Mouse (Mus musculus): Measurements from ENCODE around the gene Dusp1.
A peak's percentile ranks its signal among the peaks of the same experiment; 100 is the strongest.

The Dusp1 gene

GRCm38 (mm10) chr17:26561651-26562181 lies at the start of gene Dusp1:
Dusp1 (minus strand) TSS chr17:26562128.
- DNase-seq (ENCODE audit: low read depth, low spot score): peak; percentile 10

DNA sequence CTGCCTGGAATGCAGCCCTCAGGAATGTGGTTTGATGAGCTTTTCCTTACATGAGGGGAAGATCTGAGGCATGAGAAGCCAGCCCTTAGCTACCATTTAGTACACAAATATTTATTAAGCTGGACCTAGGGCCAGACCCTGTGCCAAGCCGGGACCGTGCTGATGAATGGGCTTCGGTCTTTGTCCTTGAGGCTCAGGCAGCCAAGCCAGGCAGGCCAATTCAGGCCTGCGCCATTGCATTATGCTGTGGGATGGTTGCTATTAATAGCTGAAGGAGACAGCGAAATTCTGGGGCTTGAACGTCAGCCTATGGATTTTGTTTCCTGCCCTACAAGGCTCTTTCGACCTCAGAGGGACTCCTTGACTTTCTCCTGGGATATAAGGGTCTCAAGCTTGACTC lies 49.4 kb upstream of the Dusp1 start:
- DNase-seq (ENCODE audit: low read depth, low spot score): no peak

DNA sequence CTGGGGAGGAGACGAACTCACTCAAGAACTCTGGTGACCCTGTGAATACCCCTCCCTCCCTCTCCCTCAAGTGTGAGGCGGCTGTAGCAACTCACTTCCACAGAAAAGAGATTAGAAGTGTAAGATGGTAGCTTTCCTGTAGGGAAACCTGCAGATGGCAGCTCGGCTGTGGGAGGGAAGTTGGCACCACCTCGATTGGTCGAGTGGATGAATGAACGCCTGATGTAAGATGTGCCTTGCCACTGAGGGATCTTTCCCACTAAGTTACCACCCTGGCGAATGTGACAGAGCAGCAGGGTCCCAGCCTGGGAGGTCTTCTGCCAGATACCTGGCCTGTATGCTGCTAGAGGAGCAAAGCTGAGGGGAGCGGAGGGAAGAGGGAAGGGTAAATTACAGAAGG lies 47.9 kb upstream of the Dusp1 start:
- DNase-seq (ENCODE audit: low read depth, low spot score): no peak

DNA sequence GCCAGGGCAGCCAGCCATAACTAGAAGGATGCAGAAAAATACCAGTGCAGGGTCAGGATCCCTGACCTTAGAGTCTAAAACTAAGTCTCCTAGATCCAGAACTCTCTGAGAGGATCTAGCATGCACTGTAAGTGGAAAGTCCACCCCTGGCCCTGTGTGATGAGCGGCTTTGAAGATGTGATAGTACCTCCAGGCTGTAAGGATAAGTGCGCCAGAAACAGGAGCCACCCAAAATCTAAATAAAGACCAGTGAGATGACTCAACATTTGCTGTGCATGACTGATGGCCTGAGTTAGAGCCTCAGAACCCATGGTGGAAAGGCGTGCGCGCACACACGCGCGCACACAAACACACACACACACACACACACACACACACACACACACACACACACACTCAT lies 46.9 kb upstream of the Dusp1 start:
- no peak for DNase-seq (ENCODE audit: low read depth, low spot score)

- no peak for DNase-seq (ENCODE audit: low read depth, low spot score)
Measured at GRCm38 (mm10) chr17:26608348-26608747, 46.4 kb upstream of the Dusp1 start.

DNA sequence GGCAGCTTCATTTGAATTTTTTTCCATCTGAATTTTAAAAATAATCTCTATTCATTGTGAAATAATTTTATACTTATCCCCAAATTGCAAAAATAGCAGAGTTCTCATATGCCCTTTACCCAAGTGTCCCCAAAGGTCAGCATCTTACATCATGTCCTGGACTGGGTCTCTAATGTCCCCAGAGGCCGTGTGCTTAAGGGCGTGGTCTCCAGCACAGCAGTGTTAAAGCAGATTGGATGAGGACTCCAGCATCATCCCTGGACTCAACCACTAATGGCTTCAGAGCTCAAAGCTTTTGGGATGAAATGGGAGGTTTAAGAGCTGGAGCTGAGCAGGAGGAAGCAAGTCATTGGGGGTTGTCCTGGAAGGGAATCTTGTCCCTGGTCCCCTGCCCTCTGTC lies 44.6 kb upstream of the Dusp1 start:
- DNase-seq (ENCODE audit: low read depth, low spot score): no peak

DNA sequence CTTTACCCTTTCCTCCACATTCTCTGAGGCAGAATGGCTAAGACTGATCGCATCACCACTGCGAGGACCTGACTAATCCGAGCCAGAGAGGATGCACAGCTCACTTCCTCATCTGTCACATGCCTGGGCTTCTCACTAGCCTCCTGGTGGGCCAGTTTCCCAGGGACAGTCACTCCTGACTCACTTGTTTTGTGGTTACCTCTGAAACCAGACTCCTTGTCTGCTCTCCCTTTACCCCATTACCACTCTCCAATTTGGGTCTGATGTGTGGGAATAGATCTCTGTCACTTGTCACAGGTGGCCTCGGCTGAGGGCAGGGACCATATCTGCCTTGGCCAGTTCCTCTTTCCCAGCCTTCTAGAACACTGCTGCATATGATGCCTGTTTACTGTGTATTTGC lies 43.7 kb upstream of the Dusp1 start:
- no peak for DNase-seq (ENCODE audit: low read depth, low spot score)

GRCm38 (mm10) chr17:26603311-26603710 lies 41.4 kb upstream of the Dusp1 start:
- DNase-seq (ENCODE audit: low read depth, low spot score): no peak

- no peak for DNase-seq (ENCODE audit: low read depth, low spot score)
Measured at GRCm38 (mm10) chr17:26602371-26602885, 40.5 kb upstream of the Dusp1 start.

DNA sequence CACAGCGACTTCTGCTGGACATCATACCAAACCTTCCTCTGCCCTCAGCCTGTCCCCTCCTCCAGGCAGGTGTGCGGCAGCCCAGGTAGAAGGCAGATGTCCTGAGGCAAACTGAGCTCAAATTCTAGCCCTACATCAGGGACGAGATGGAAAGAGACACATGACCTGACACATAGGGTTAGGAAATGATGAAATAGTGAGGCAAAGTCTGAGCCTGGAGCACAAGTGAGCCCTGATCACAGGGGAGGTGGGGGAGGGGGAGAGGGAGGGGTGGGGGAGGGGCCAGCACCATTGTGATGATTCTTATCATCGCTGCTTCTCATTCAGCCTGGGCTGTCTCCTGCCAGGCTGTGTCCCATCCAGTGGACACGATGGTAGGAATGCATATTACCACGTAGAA lies 40.0 kb upstream of the Dusp1 start:
- DNase-seq (ENCODE audit: low read depth, low spot score): no peak

DNA sequence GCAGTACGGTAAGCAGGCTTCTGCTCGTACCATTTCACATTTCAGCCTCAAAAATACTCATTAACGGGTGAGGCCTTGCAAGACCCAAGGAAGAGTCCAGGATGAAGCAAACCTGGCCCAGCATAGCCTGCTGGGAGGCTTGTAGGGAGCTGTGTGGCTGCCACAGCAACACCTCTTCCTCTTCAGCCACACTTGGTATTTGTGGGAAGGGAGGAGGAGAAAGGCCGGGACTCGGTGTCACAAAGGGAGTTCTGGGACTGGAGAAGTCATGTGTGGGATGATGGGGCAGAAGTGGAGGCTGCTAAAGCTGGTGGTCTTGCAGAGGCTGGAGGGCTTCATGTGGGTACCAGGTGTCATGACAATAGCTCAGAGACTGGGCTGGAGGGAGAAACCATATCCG lies 39.6 kb upstream of the Dusp1 start:
- no peak for DNase-seq (ENCODE audit: low read depth, low spot score)

- no peak for DNase-seq (ENCODE audit: low read depth, low spot score)
Measured at GRCm38 (mm10) chr17:26600913-26601447, 39.1 kb upstream of the Dusp1 start.

DNA sequence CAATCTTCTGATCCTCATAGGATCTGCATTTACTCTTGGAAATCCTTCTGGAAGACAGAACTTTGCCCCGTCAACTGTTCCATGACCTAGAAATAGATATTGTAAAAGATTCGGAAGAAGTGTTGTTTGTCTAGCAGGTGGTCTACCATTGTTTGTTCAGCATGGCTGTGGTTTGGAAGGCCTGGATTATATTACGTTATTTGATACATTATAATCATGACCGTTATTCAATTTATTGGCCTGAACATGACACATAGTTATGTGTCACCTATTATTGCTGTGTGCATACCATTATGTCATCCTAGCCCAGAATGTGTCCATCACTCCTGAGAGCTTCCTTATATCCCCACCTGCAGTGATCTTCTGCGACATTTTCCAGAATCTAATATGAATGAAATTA lies 36.9 kb upstream of the Dusp1 start:
- no peak for DNase-seq (ENCODE audit: low read depth, low spot score)

- no peak for DNase-seq (ENCODE audit: low read depth, low spot score)
Measured at GRCm38 (mm10) chr17:26596856-26597481, 35.0 kb upstream of the Dusp1 start.

DNA sequence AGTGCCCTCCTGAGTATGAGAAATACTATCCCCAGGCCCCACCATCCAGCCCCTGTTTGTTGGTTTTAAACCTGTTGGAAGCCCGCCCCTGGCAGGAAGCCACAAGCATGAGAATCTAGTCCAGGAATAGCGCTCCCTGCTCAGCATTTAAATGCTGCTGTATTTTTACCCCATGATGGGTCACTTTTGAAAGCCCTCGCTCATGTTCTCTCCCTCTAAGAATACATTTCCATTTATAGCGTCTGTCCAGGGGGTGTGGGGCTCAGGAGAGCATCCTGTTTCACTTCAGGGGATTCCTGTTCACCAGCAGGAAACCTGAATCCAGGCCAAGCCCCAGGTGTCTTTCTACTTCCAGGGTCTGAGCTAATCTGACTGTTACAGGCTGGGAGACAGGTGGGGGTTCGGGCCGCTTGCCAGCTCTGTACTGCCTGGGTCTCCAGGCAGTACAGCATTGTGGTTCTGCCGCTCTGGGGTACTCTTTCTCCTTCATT lies 34.3 kb upstream of the Dusp1 start:
- no peak for DNase-seq (ENCODE audit: low read depth, low spot score)

DNA sequence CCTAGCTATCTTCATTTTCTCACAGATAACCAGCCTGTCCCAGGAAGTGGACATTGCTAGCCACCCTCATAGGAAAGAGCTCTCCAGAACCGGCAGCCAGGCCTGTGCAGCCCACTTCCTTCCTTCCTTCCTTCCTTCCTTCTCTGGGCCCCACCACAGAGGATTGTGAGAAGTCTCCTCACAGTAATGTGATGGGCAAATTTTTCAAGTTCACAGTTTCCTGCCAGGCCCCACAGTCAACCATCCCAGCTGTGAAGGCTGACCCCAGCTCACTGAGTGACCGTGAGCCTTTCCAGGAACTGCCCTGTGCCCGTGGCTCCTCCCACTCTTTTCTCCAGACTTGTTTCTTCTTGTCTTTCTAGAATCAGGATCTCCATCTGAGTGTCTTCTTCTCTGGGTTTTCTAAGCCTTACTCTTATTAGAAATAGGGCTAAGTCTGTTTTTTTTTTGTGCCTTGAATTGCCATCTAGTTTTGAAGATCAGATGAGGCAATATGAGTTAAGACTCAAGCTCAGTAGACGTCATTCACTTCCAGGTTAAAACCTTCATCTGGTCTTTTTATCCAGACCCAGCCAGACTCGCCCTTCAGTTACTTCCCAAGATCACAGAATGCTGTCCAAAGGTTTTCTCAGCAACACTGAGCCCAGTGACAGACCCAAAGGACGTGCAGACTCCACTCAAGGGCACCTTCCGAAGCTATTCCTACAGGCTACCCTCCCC lies 33.7 kb upstream of the Dusp1 start:
- no peak for DNase-seq (ENCODE audit: low read depth, low spot score)

DNA sequence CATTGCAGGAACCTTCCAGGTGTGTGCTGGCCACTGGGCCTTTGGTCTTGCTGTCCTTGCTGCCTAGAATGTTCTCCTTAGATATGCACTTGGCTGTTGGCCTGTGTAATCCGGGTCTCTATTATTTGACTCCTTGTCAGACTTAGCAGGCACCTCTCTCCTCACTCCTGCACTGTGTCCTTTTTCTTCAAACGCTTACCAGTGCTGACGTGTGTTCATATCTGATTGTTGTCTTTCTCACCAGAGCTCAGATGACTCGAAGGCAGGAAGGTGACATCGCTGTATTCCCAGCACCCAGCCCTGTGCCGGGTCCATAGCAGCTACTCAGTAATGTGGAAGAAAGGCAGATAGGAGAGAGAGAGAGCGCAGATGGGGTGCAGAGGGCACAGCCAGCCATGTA lies 33.0 kb upstream of the Dusp1 start:
- no peak for DNase-seq (ENCODE audit: low read depth, low spot score)

GRCm38 (mm10) chr17:26594171-26594570 lies 32.2 kb upstream of the Dusp1 start:
- no peak for DNase-seq (ENCODE audit: low read depth, low spot score)

DNA sequence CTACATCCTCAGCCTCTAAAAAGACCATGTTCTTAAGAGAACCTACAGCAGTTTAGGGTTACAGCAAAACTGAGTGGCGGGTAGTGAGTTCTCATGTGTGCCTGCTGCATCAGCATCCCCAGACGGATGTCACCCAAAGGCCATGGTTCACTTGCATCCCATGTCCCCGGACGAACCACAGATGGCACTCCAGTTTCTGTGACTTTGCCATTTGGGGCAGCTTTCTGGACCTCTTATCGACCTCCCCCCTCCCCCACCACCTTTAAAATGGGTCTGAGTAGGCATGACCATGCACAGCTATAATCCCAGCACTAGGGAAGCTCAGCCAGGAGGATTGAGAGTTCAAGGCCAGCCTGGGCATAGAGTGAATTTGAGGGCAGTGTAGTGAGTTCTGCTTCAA lies 31.3 kb upstream of the Dusp1 start:
- no peak for DNase-seq (ENCODE audit: low read depth, low spot score)

GRCm38 (mm10) chr17:26592510-26592909 lies 30.6 kb upstream of the Dusp1 start:
- no peak for DNase-seq (ENCODE audit: low read depth, low spot score)

DNA sequence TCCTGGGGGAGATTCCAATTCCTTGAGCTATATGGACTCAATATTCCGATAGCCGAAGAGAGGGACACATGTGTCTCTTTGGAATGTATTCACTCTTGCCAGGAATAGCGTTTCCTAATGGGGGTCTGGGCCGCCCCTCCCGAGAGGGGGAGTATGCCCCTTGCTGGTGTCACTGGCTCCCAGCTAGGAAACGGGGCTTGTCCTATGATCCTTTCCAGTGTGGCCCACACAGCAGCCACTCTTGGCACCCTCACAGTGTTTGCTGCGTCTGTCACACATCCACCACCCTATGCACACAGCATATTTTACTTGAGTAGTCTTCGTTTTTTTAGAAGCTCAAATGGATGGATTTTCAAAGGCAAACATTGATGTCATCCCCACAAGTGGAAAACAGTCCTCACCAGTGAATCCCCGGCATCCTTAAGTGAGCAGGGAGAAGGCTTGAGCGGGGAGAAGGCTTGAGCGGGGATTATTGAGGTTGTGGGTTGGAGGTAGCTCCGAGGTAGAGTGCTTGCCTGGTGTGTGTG lies 26.1 kb upstream of the Dusp1 start:
- no peak for DNase-seq (ENCODE audit: low read depth, low spot score)

GRCm38 (mm10) chr17:26584558-26585136 lies 22.7 kb upstream of the Dusp1 start:
- DNase-seq (ENCODE audit: low read depth, low spot score): peak; percentile 77

Measured in mesoderm, embryonic 11.5 days (tissue).